Mouse (Mus musculus): ENCODE data around the gene Coq8b. TPM values are rescaled to one million over a fixed set of nuclear protein-coding genes. Genes with fewer than 3 reads are reported as not detected.

Coq8b gene
- polyA plus RNA-seq, 1 experiment, result 28.9 TPM

- peaks cover 5% of the 10 kb centered on the region; the same call in 1 of the 2 replicates for H3K4me1 ChIP-seq (ENCODE audit: control insufficient read depth, insufficient read depth, insufficient read length)
- H3K36me3 ChIP-seq (ENCODE audit: control insufficient read depth, insufficient read depth, low read length), result no peaks in the 10 kb centered on the region
- H3K4me3 ChIP-seq (ENCODE audit: extremely low read depth, insufficient read depth, insufficient read length), result no peak overlapping the region
- TF ChIP-seq CTCF (IDR thresholded peaks at IDR 0.05; ENCODE audit: extremely low read depth, insufficient read depth, insufficient read length, insufficient replicate concordance) (no peak), POLR2A (IDR thresholded peaks at IDR 0.05; ENCODE audit: low read depth, low read length) (no peak)
- no peaks in the 10 kb centered on the region for H3K27me3 ChIP-seq (ENCODE audit: control insufficient read depth, insufficient read depth, low read length)
- 80% methylated on average over 7 of the region's 7 CpGs for WGBS
- H3K27ac ChIP-seq (ENCODE audit: insufficient read depth, low read length), result no peak overlapping the region
- no peak for DNase-seq (ENCODE audit: low read depth in 1 of 2, low spot score in 2 of 2)
Measured at GRCm38 (mm10) chr7:27260856-27261255, 28.0 kb downstream of the Coq8b start.

DNA sequence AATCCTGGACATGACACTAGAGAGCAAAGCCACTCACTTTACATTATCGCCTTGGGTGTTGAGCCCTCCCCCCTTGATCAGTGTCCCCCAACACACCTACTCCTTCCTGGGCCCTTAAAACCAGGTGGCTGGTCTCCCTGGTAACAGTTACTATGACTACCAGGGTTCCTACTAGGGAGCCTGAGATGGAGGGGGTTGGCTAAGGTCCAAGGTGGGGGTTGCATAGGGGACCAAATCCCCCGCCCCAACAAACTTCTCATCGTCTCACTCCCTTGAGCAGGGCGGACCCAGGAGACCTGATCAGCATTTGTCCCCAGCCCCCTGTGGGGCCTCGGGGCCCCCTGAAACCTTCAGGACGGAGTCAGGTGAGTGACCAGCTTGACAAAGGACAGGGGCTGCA lies 29.1 kb downstream of the Coq8b start:
- no peak overlapping the region for H3K27ac ChIP-seq (ENCODE audit: insufficient read depth, low read length)
- no peaks in the 10 kb centered on the region for H3K36me3 ChIP-seq (ENCODE audit: control insufficient read depth, insufficient read depth, low read length)
- peaks cover 5% of the 10 kb centered on the region; the same call in 1 of the 2 replicates for H3K4me1 ChIP-seq (ENCODE audit: control insufficient read depth, insufficient read depth, insufficient read length)
- H3K4me3 ChIP-seq (ENCODE audit: extremely low read depth, insufficient read depth, insufficient read length), result no peak overlapping the region
- H3K27me3 ChIP-seq (ENCODE audit: control insufficient read depth, insufficient read depth, low read length), result no peaks in the 10 kb centered on the region
- TF ChIP-seq POLR2A (IDR thresholded peaks at IDR 0.05; ENCODE audit: low read depth, low read length) (no peak), CTCF (IDR thresholded peaks at IDR 0.05; ENCODE audit: extremely low read depth, insufficient read depth, insufficient read length, insufficient replicate concordance) (no peak)
- WGBS, result 88% methylated on average over 6 of the region's 6 CpGs
- no peak for DNase-seq (ENCODE audit: low read depth in 1 of 2, low spot score in 2 of 2)

GRCm38 (mm10) chr7:27264761-27265160 lies 31.9 kb downstream of the Coq8b start:
- Histone ChIP-seq H3K4me1 (ENCODE audit: control insufficient read depth, insufficient read depth, insufficient read length) (no peaks in the 10 kb centered on the region), H3K36me3 (ENCODE audit: control insufficient read depth, insufficient read depth, low read length) (no peaks in the 10 kb centered on the region), H3K4me3 (ENCODE audit: extremely low read depth, insufficient read depth, insufficient read length) (no peak overlapping the region), H3K27ac (ENCODE audit: insufficient read depth, low read length) (no peak overlapping the region), H3K27me3 (ENCODE audit: control insufficient read depth, insufficient read depth, low read length) (no peaks in the 10 kb centered on the region)
- TF ChIP-seq POLR2A (IDR thresholded peaks at IDR 0.05; ENCODE audit: low read depth, low read length) (no peak), CTCF (IDR thresholded peaks at IDR 0.05; ENCODE audit: extremely low read depth, insufficient read depth, insufficient read length, insufficient replicate concordance) (no peak)
- no peak for DNase-seq (ENCODE audit: low read depth in 1 of 2, low spot score in 2 of 2)
- WGBS, result 94% methylated on average over 12 of the region's 12 CpGs

DNA sequence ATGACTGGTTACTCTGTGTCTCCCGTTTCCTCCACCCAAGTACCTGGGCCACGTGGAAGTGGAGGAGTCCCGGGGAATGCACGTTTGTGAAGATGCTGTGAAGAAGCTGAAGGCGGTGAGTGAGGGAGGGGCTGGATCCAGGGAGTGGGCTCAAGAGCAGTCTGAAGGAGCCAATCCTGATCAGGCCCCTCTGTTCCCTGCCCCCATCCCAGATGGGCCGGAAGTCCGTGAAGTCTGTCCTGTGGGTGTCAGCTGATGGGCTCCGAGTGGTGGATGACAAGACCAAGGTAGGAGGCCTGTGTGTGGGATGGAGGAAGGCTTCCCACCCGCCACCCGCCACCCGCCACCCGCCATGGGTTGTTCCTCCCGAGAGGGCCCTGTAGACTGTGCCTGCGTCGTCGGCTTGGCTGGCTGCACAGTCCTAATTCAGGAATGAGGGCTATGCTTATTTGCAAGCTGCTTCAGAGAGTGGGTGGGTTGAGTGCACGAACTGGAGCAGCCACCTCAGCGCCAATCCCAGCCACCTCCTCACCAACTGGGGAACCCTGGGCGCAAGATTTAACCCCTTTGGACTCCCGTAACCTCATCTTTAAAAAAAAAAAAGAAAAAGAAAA lies 33.8 kb downstream of the Coq8b start:
- no peak overlapping the region for H3K27ac ChIP-seq (ENCODE audit: insufficient read depth, low read length)
- no peak overlapping the region for H3K4me3 ChIP-seq (ENCODE audit: extremely low read depth, insufficient read depth, insufficient read length)
- TF ChIP-seq CTCF (IDR thresholded peaks at IDR 0.05; ENCODE audit: extremely low read depth, insufficient read depth, insufficient read length, insufficient replicate concordance) (no peak), POLR2A (IDR thresholded peaks at IDR 0.05; ENCODE audit: low read depth, low read length) (no peak)
- no peaks in the 10 kb centered on the region for H3K4me1 ChIP-seq (ENCODE audit: control insufficient read depth, insufficient read depth, insufficient read length)
- no peaks in the 10 kb centered on the region for H3K27me3 ChIP-seq (ENCODE audit: control insufficient read depth, insufficient read depth, low read length)
- H3K36me3 ChIP-seq (ENCODE audit: control insufficient read depth, insufficient read depth, low read length), result no peaks in the 10 kb centered on the region
- DNase-seq (ENCODE audit: low read depth in 1 of 2, low spot score in 2 of 2), result no peak
- WGBS, result 90% methylated on average over 20 of the region's 20 CpGs

- 90% methylated on average over 8 of the region's 8 CpGs for WGBS
- H3K27ac ChIP-seq (ENCODE audit: insufficient read depth, low read length), result no peak overlapping the region
Measured at GRCm38 (mm10) chr7:27271423-27271822, 38.6 kb downstream of the Coq8b start.

GRCm38 (mm10) chr7:27273739-27274351 lies 41.0 kb downstream of the Coq8b start:
- no peak for DNase-seq (ENCODE audit: low read depth in 1 of 2, low spot score in 2 of 2)
- Histone ChIP-seq H3K27me3 (ENCODE audit: control insufficient read depth, insufficient read depth, low read length) (no peaks in the 10 kb centered on the region), H3K36me3 (ENCODE audit: control insufficient read depth, insufficient read depth, low read length) (no peaks in the 10 kb centered on the region), H3K27ac (ENCODE audit: insufficient read depth, low read length) (no peak overlapping the region), H3K4me3 (ENCODE audit: extremely low read depth, insufficient read depth, insufficient read length) (no peak overlapping the region; the same call in 1 of the 2 replicates), H3K4me1 (ENCODE audit: control insufficient read depth, insufficient read depth, insufficient read length) (no peaks in the 10 kb centered on the region)
- WGBS, result 77% methylated on average over 32 of the region's 32 CpGs
- TF ChIP-seq CTCF (IDR thresholded peaks at IDR 0.05; ENCODE audit: extremely low read depth, insufficient read depth, insufficient read length, insufficient replicate concordance) (no peak), POLR2A (IDR thresholded peaks at IDR 0.05; ENCODE audit: low read depth, low read length) (no peak)

More at GRCm38 (mm10) chr7:27271423-27271822, 38.6 kb downstream of the Coq8b start:
- H3K4me1 ChIP-seq (ENCODE audit: control insufficient read depth, insufficient read depth, insufficient read length), result no peaks in the 10 kb centered on the region
- H3K36me3 ChIP-seq (ENCODE audit: control insufficient read depth, insufficient read depth, low read length), result no peaks in the 10 kb centered on the region
- TF ChIP-seq POLR2A (IDR thresholded peaks at IDR 0.05; ENCODE audit: low read depth, low read length) (no peak), CTCF (IDR thresholded peaks at IDR 0.05; ENCODE audit: extremely low read depth, insufficient read depth, insufficient read length, insufficient replicate concordance) (no peak)
- DNase-seq (ENCODE audit: low read depth in 1 of 2, low spot score in 2 of 2), result no peak
- no peaks in the 10 kb centered on the region for H3K27me3 ChIP-seq (ENCODE audit: control insufficient read depth, insufficient read depth, low read length)
- H3K4me3 ChIP-seq (ENCODE audit: extremely low read depth, insufficient read depth, insufficient read length), result no peak overlapping the region

DNA sequence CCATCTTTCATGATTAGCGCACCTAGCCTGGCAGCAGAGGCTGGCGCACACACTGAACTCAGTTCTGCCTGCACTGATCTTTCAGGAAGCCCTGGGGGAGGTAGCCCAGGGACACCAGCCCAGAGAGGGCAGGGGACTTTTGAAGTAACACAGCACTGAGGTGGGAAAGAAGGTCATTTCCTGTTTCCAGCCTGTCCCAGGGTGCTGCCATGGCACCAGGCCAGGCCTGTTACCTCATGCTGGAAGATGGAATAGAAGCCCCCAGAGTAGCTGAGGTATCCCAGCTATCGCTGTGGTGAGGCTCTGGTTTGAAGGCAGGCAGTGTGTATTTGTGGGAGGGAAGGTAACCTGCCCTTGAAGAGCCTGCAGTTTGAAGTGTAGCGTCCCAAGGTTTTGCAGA lies 42.1 kb downstream of the Coq8b start:
- Histone ChIP-seq H3K36me3 (ENCODE audit: control insufficient read depth, insufficient read depth, low read length) (no peaks in the 10 kb centered on the region), H3K4me1 (ENCODE audit: control insufficient read depth, insufficient read depth, insufficient read length) (no peaks in the 10 kb centered on the region), H3K27ac (ENCODE audit: insufficient read depth, low read length) (no peak overlapping the region), H3K27me3 (ENCODE audit: control insufficient read depth, insufficient read depth, low read length) (no peaks in the 10 kb centered on the region), H3K4me3 (ENCODE audit: extremely low read depth, insufficient read depth, insufficient read length) (no peak overlapping the region)
- no peak for DNase-seq (ENCODE audit: low read depth in 1 of 2, low spot score in 2 of 2)
- TF ChIP-seq CTCF (IDR thresholded peaks at IDR 0.05; ENCODE audit: extremely low read depth, insufficient read depth, insufficient read length, insufficient replicate concordance) (no peak), POLR2A (IDR thresholded peaks at IDR 0.05; ENCODE audit: low read depth, low read length) (no peak)
- WGBS, result 92% methylated on average over 4 of the region's 4 CpGs

Measured in spleen, adult 2 months (tissue).